Mouse (Mus musculus) kidney, adult 2 months (tissue): ENCODE measurements around the gene Rmnd1.

Source experiments
- CTCF ChIP-seq: fragments of 200-500 bp; conservative IDR thresholded peaks from 2 replicates; pipeline ENCODE4 v1.5.1; 2011; ENCODE audit warnings: low read depth, mild to moderate bottlenecking, control low read depth, low read length, moderate library complexity, mixed read lengths; ENCODE audit not compliant: insufficient read depth, insufficient read length
- POLR2A ChIP-seq: fragments of 200-500 bp; IDR thresholded peaks from one replicate; pipeline ENCODE4 v1.6.1; 2011; ENCODE audit warnings: low read depth, low read length, control low read depth

- TF ChIP-seq CTCF, result no peak
- no peak for TF ChIP-seq POLR2A
These were observed 43.2 kb upstream of the Rmnd1 start for GRCm38 (mm10) chr10:4475431-4475830.
